Mouse (Mus musculus): ENCODE data around the gene C2cd4c. TPM values are rescaled to one million over a fixed set of nuclear protein-coding genes. Genes with fewer than 3 reads are reported as not detected.
A peak's percentile ranks its signal among the peaks of the same experiment; 100 is the strongest.

C2cd4c gene
- polyA plus RNA-seq, 1 experiment from 2014 or later, result 0.19 TPM

GRCm38 (mm10) chr10:79623950-79624349 lies 10.1 kb upstream of the C2cd4c start:
- Histone ChIP-seq H3K9me3 (ENCODE audit: control insufficient read depth, low read length) (no peaks in the 10 kb centered on the region), H3K27ac (ENCODE audit: low read depth) (no peak overlapping the region)
- 80% methylated on average over 12 of the region's 12 CpGs for WGBS

GRCm38 (mm10) chr10:79616376-79616775 lies 2.6 kb upstream of the C2cd4c start:
- H3K9me3 ChIP-seq (ENCODE audit: control insufficient read depth, low read length), result no peaks in the 10 kb centered on the region
- ATAC-seq (replicated peaks; ENCODE audit: low FRiP score, low TSS enrichment, low read depth), result no peak
- H3K27ac ChIP-seq (ENCODE audit: low read depth), result no peak overlapping the region
- H3K4me2 ChIP-seq (ENCODE audit: low read length), result no peak overlapping the region
- H3K27me3 ChIP-seq (replicated peaks; ENCODE audit: control insufficient read depth, insufficient read depth, low read length), result peaks cover 22% of the 10 kb centered on the region
- H3K9ac ChIP-seq (ENCODE audit: low read length), result no peak overlapping the region
- DNase-seq (ENCODE audit: low spot score), result no peak
- no peaks in the 10 kb centered on the region for H3K36me3 ChIP-seq (ENCODE audit: control insufficient read depth, insufficient read depth, low read length)
- WGBS, result 90% methylated on average over 5 of the region's 5 CpGs
- no peak overlapping the region for H3K4me3 ChIP-seq (ENCODE audit: low read depth, low read length)
- peaks cover 5% of the 10 kb centered on the region; the same call in 1 of the 2 replicates for H3K4me1 ChIP-seq (replicated peaks; ENCODE audit: control insufficient read depth, insufficient read depth, low read length)

More at GRCm38 (mm10) chr10:79623950-79624349, 10.1 kb upstream of the C2cd4c start:
- no peaks in the 10 kb centered on the region for H3K4me1 ChIP-seq (replicated peaks; ENCODE audit: control insufficient read depth, insufficient read depth, low read length)
- no peak for ATAC-seq (replicated peaks; ENCODE audit: low FRiP score, low TSS enrichment, low read depth)
- no peak overlapping the region for H3K4me3 ChIP-seq (ENCODE audit: low read depth, low read length)
- no peak for DNase-seq (ENCODE audit: low spot score)
- H3K27me3 ChIP-seq (replicated peaks; ENCODE audit: control insufficient read depth, insufficient read depth, low read length), result no peaks in the 10 kb centered on the region
- no peak overlapping the region for H3K4me2 ChIP-seq (ENCODE audit: low read length)
- no peak overlapping the region for H3K9ac ChIP-seq (ENCODE audit: low read length)
- no peaks in the 10 kb centered on the region for H3K36me3 ChIP-seq (ENCODE audit: control insufficient read depth, insufficient read depth, low read length)

DNA sequence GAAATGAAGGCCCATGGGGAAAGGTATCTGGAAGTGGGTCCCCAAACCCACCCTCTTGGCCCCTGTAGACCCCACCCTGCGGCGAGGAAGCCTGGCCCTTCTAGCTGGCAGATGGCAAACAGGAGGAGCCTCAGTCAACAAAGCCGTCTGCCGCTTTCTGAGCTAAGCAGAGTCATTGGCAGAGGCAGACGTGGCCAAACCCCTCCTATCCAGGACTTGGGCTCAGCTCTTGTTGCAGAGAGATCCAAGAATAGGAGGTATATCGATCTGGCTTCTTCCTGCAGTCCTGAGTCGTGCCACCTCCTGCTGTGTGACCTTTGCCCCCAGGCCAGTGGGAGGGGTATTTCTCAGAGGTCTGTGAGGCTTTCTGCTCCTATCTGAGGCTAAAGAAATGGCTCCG lies 2.0 kb upstream of the C2cd4c start:
- Histone ChIP-seq H3K27me3 (replicated peaks; ENCODE audit: control insufficient read depth, insufficient read depth, low read length) (peaks cover 25% of the 10 kb centered on the region), H3K36me3 (ENCODE audit: control insufficient read depth, insufficient read depth, low read length) (no peaks in the 10 kb centered on the region), H3K27ac (ENCODE audit: low read depth) (no peak overlapping the region), H3K4me3 (ENCODE audit: low read depth, low read length) (no peak overlapping the region), H3K4me1 (replicated peaks; ENCODE audit: control insufficient read depth, insufficient read depth, low read length) (peaks cover 5% of the 10 kb centered on the region; the same call in 1 of the 2 replicates), H3K9me3 (ENCODE audit: control insufficient read depth, low read length) (no peaks in the 10 kb centered on the region), H3K4me2 (ENCODE audit: low read length) (no peak overlapping the region), H3K9ac (ENCODE audit: low read length) (no peak overlapping the region)
- DNase-seq (ENCODE audit: low spot score), result no peak
- no peak for ATAC-seq (replicated peaks; ENCODE audit: low FRiP score, low TSS enrichment, low read depth)
- WGBS, result 12% methylated on average over 8 of the region's 8 CpGs

GRCm38 (mm10) chr10:79614305-79614643 lies 449 bp upstream of the C2cd4c start:
- Histone ChIP-seq H3K4me2 (ENCODE audit: low read length) (peak overlapping the region; percentile 96), H3K27ac (ENCODE audit: low read depth) (no peak overlapping the region), H3K9ac (ENCODE audit: low read length) (no peak overlapping the region), H3K9me3 (ENCODE audit: control insufficient read depth, low read length) (no peaks in the 10 kb centered on the region), H3K36me3 (ENCODE audit: control insufficient read depth, insufficient read depth, low read length) (no peaks in the 10 kb centered on the region), H3K4me3 (ENCODE audit: low read depth, low read length) (peak overlapping the region; percentile 49; the same call in 1 of the 2 replicates), H3K4me1 (replicated peaks; ENCODE audit: control insufficient read depth, insufficient read depth, low read length) (peaks cover 5% of the 10 kb centered on the region; the same call in 1 of the 2 replicates), H3K27me3 (replicated peaks; ENCODE audit: control insufficient read depth, insufficient read depth, low read length) (peaks cover 25% of the 10 kb centered on the region)
- no peak for DNase-seq (ENCODE audit: low spot score)
- peak; percentile 57 for ATAC-seq (replicated peaks; ENCODE audit: low FRiP score, low TSS enrichment, low read depth)
- 73% methylated on average over 1 of the region's 1 CpGs for WGBS

DNA sequence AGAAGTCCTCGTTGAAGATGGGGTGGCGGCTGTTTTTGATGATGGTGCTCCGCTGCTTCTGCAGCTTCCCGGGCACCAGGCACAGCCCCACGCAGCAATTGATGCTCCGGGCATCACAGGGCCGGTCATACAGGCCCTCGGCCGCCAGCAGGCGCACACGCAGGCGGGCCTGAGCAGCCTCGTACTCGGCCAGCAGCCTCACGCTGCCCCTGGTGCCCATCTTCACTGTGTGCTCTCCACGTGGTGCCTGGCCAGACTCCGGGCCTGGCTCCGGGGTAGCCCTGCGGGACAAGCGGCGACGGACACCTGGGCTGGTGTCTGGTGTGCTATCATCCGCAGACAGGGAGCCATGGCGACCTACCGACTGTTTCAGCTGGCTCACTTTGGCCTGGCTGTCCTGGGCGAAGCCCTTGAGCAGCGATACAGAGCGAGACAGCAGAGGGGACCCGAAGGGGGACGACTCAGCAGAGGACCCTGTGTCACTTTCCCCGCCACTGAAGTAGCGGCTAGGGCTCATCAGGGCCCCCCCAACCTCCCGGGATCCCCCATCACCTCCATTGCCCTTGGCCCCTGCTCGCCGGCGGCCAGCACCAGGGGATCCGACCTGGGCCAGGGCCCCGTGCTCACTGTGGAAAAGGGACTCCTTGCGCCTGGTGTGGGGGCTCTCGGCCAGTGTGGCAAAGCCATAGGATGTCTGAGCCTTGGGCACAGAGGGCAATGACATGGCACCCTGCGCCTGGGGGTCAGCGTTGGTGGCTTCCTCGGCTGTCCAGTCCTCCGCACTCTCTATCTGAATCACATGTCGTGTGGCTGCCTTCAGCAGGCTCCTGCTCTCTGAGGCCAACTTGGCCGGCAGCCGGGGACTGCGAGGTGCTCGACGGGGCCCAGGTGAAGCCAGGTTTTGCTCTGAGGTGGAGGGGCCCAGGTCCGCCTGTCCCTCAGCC lies 1.4 kb downstream of the C2cd4c start:
- Histone ChIP-seq H3K9me3 (ENCODE audit: control insufficient read depth, low read length) (no peaks in the 10 kb centered on the region), H3K4me3 (ENCODE audit: low read depth, low read length) (no peak overlapping the region), H3K4me1 (replicated peaks; ENCODE audit: control insufficient read depth, insufficient read depth, low read length) (peaks cover 5% of the 10 kb centered on the region; the same call in 1 of the 2 replicates), H3K27ac (ENCODE audit: low read depth) (no peak overlapping the region), H3K27me3 (replicated peaks; ENCODE audit: control insufficient read depth, insufficient read depth, low read length) (peaks cover 25% of the 10 kb centered on the region), H3K36me3 (ENCODE audit: control insufficient read depth, insufficient read depth, low read length) (no peaks in the 10 kb centered on the region), H3K4me2 (ENCODE audit: low read length) (peak overlapping the region; percentile 22; the same call in 1 of the 2 replicates), H3K9ac (ENCODE audit: low read length) (no peak overlapping the region)
- ATAC-seq (replicated peaks; ENCODE audit: low FRiP score, low TSS enrichment, low read depth), result no peak
- peak; percentile 57 for DNase-seq (ENCODE audit: low spot score)
- WGBS, result 13% methylated on average over 51 of the region's 51 CpGs

DNA sequence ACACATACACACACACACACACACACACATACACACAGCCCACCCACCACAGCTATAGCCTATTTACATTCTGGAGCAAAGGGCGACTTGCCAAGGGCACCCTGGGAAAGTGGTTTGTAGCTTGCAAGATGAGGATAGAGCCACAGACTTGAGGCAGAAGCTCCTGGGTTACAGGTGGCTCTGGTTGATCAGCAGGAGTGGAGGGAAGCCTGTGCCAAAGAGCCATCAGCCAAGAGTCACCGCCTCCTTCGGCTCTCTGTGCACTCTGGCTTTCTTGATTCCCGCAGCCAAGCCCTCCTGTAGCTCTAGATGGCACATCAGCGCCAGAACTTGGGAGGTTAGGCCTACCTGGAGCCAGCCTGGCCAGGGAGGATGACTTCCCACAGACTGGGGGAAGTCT lies 2.5 kb downstream of the C2cd4c start:
- H3K36me3 ChIP-seq (ENCODE audit: control insufficient read depth, insufficient read depth, low read length), result no peaks in the 10 kb centered on the region
- H3K27me3 ChIP-seq (replicated peaks; ENCODE audit: control insufficient read depth, insufficient read depth, low read length), result peaks cover 25% of the 10 kb centered on the region
- 38% methylated on average over 5 of the region's 5 CpGs for WGBS
- no peak overlapping the region for H3K9ac ChIP-seq (ENCODE audit: low read length)
- ATAC-seq (replicated peaks; ENCODE audit: low FRiP score, low TSS enrichment, low read depth), result no peak
- no peak for DNase-seq (ENCODE audit: low spot score)
- no peaks in the 10 kb centered on the region for H3K9me3 ChIP-seq (ENCODE audit: control insufficient read depth, low read length)
- H3K4me3 ChIP-seq (ENCODE audit: low read depth, low read length), result no peak overlapping the region
- H3K27ac ChIP-seq (ENCODE audit: low read depth), result no peak overlapping the region
- peaks cover 5% of the 10 kb centered on the region; the same call in 1 of the 2 replicates for H3K4me1 ChIP-seq (replicated peaks; ENCODE audit: control insufficient read depth, insufficient read depth, low read length)
- H3K4me2 ChIP-seq (ENCODE audit: low read length), result no peak overlapping the region

- no peak for ATAC-seq (replicated peaks; ENCODE audit: low FRiP score, low TSS enrichment, low read depth)
- 78% methylated on average over 3 of the region's 3 CpGs for WGBS
Measured at GRCm38 (mm10) chr10:79609276-79609675, 4.5 kb downstream of the C2cd4c start.

DNA sequence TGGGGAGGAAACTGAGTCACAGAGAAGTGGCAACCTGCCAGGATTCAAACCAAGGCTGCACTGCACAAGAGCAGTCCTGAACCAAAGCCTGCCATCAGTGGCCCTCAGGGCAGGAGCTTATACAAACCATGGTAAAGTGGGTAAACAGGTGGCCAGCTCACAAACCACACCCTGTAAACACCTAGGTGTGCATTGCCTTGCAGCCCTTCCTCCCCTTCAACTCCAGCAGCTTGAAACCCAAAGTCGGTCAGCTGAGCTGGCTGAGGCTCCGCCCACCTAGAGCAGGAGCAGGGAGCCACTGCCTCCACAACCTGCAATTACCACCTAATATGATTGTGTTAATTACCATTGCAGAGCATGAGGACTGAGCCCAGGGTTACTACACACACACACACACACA lies 5.9 kb downstream of the C2cd4c start:
- Histone ChIP-seq H3K9me3 (ENCODE audit: control insufficient read depth, low read length) (no peaks in the 10 kb centered on the region), H3K4me2 (ENCODE audit: low read length) (no peak overlapping the region), H3K27me3 (replicated peaks; ENCODE audit: control insufficient read depth, insufficient read depth, low read length) (peaks cover 17% of the 10 kb centered on the region), H3K4me3 (ENCODE audit: low read depth, low read length) (no peak overlapping the region), H3K4me1 (replicated peaks; ENCODE audit: control insufficient read depth, insufficient read depth, low read length) (peaks cover 5% of the 10 kb centered on the region; the same call in 1 of the 2 replicates), H3K36me3 (ENCODE audit: control insufficient read depth, insufficient read depth, low read length) (no peaks in the 10 kb centered on the region), H3K27ac (ENCODE audit: low read depth) (no peak overlapping the region), H3K9ac (ENCODE audit: low read length) (no peak overlapping the region)
- WGBS, result 42% methylated on average over 2 of the region's 2 CpGs
- ATAC-seq (replicated peaks; ENCODE audit: low FRiP score, low TSS enrichment, low read depth) (no peak; the same call in 1 of the 2 replicates), DNase-seq (ENCODE audit: low spot score) (no peak)

More at GRCm38 (mm10) chr10:79609276-79609675, 4.5 kb downstream of the C2cd4c start:
- Histone ChIP-seq H3K27me3 (replicated peaks; ENCODE audit: control insufficient read depth, insufficient read depth, low read length) (peaks cover 25% of the 10 kb centered on the region), H3K4me2 (ENCODE audit: low read length) (no peak overlapping the region), H3K4me1 (replicated peaks; ENCODE audit: control insufficient read depth, insufficient read depth, low read length) (peaks cover 5% of the 10 kb centered on the region; the same call in 1 of the 2 replicates), H3K27ac (ENCODE audit: low read depth) (no peak overlapping the region), H3K9ac (ENCODE audit: low read length) (no peak overlapping the region), H3K9me3 (ENCODE audit: control insufficient read depth, low read length) (no peaks in the 10 kb centered on the region), H3K36me3 (ENCODE audit: control insufficient read depth, insufficient read depth, low read length) (no peaks in the 10 kb centered on the region), H3K4me3 (ENCODE audit: low read depth, low read length) (no peak overlapping the region)
- DNase-seq (ENCODE audit: low spot score), result no peak
